Mouse (Mus musculus) myocyte (in vitro differentiated cells): ENCODE data around the gene Dgkq. TPM values are rescaled to one million over a fixed set of nuclear protein-coding genes. Genes with fewer than 3 reads are reported as not detected.

Experiments used
- H3K27me3 ChIP-seq: one replicate; pipeline ENCODE4 v1.6.1; 2011; ENCODE audit not compliant: control insufficient read depth, insufficient read depth, insufficient read length
- H3K36me3 ChIP-seq: one replicate; pipeline ENCODE4 v1.6.1; 2011; ENCODE audit not compliant: control insufficient read depth, insufficient read depth
- H3K4me2 ChIP-seq: one replicate; pipeline ENCODE4 v1.6.1; 2011; ENCODE audit warnings: low read depth, control low read depth
- H3K4me3 ChIP-seq: one replicate; pipeline ENCODE4 v1.5.1; 2011; ENCODE audit warnings: mild to moderate bottlenecking, control low read depth, moderate library complexity
- H3K79me2 ChIP-seq: one replicate; pipeline ENCODE4 v1.6.1; 2011; ENCODE audit not compliant: control insufficient read depth, insufficient read depth
- H3ac ChIP-seq: one replicate; pipeline ENCODE4 v1.6.1; 2011; ENCODE audit not compliant: control insufficient read depth, insufficient read length
- CEBPB ChIP-seq: IDR thresholded peaks from 2 replicates; pipeline ENCODE4 v1.6.1; 2011; ENCODE audit warnings: mild to moderate bottlenecking, moderate library complexity; ENCODE audit not compliant: poor library complexity, insufficient read depth, severe bottlenecking
- E2F4 ChIP-seq: IDR thresholded peaks from one replicate; pipeline ENCODE4 v1.6.1; 2011; ENCODE audit warnings: mild to moderate bottlenecking, control low read depth, moderate library complexity; ENCODE audit not compliant: insufficient read depth
- MAX ChIP-seq: IDR thresholded peaks from one replicate; pipeline ENCODE4 v1.6.1; 2011; ENCODE audit warnings: low read depth, mild to moderate bottlenecking, control low read depth
- MYOD1 ChIP-seq, 3 experiments: IDR thresholded peaks; one replicate each; pipeline ENCODE4 v1.6.1; 2011; ENCODE audit warnings: control low read depth in 2 of 3, low read depth in 2 of 3, mild to moderate bottlenecking in 2 of 3, moderate library complexity in 1 of 3; ENCODE audit not compliant: insufficient read length in 2 of 3, control insufficient read depth in 1 of 3
- MYOG ChIP-seq, 3 experiments: IDR thresholded peaks; one replicate each; pipeline ENCODE4 v1.6.1; 2011; ENCODE audit warnings: control low read depth in 2 of 3, low read depth in 2 of 3, mild to moderate bottlenecking in 2 of 3; ENCODE audit not compliant: insufficient read length in 2 of 3, control insufficient read depth in 1 of 3, insufficient read depth in 1 of 3
- POLR2A ChIP-seq: IDR thresholded peaks from one replicate; pipeline ENCODE4 v1.6.1; 2011; ENCODE audit warnings: low read depth, mild to moderate bottlenecking, control low read depth, moderate library complexity; ENCODE audit not compliant: insufficient read length
- POLR2AphosphoS2 ChIP-seq: IDR thresholded peaks from one replicate; pipeline ENCODE4 v1.6.1; 2011; ENCODE audit warnings: low read depth, control low read depth; ENCODE audit not compliant: insufficient read length
- REST ChIP-seq: IDR thresholded peaks from one replicate; pipeline ENCODE4 v1.6.1; 2011; ENCODE audit warnings: mild to moderate bottlenecking, control low read depth, moderate library complexity; ENCODE audit not compliant: insufficient read depth, insufficient read length
- SRF ChIP-seq: IDR thresholded peaks from one replicate; pipeline ENCODE4 v1.6.1; 2011; ENCODE audit warnings: low read depth; ENCODE audit not compliant: control insufficient read depth, insufficient read length
- TCF12 ChIP-seq: IDR thresholded peaks from one replicate; pipeline ENCODE4 v1.6.1; 2011; ENCODE audit warnings: mild to moderate bottlenecking, control low read depth; ENCODE audit not compliant: poor library complexity, insufficient read depth, severe bottlenecking
- TCF3 ChIP-seq: IDR thresholded peaks from one replicate; pipeline ENCODE4 v1.6.1; 2011; ENCODE audit warnings: low read depth, control low read depth; ENCODE audit not compliant: insufficient read length
- USF1 ChIP-seq: IDR thresholded peaks from one replicate; pipeline ENCODE4 v1.6.1; 2011; ENCODE audit warnings: low read depth, mild to moderate bottlenecking, control low read depth, moderate library complexity
- polyA plus RNA-seq: library from polyadenylated mRNA; unstranded; fragments of >200 nt; fragmentation: generic; extraction: Trizol; gene quantifications from one replicate; pipeline ENCODE4 v1.2.1, GENCODE M21; 2012; ENCODE audit warnings: missing spikeins

Dgkq gene
- polyA plus RNA-seq, 1 experiment = 4.3 TPM

- Histone ChIP-seq H3K4me2 (no peak overlapping the region), H3K4me3 (no peak overlapping the region), H3K27me3 (no peaks in the 10 kb centered on the region), H3ac (no peak overlapping the region), H3K36me3 (no peaks in the 10 kb centered on the region), H3K79me2 (peaks cover 6% of the 10 kb centered on the region)
- no peak for TF ChIP-seq USF1
- no peak for TF ChIP-seq MYOD1 (IDR thresholded peaks at IDR 0.05; ENCODE audit: control insufficient read depth in 1 of 3, insufficient read length in 2 of 3, low read depth in 2 of 3)
- no peak for TF ChIP-seq TCF12
- no peak for TF ChIP-seq POLR2A
- TF ChIP-seq SRF = no peak
- TF ChIP-seq POLR2AphosphoS2 = no peak
- TF ChIP-seq TCF3 = no peak
- no peak for TF ChIP-seq E2F4
- TF ChIP-seq MAX = no peak
- TF ChIP-seq MYOG (IDR thresholded peaks at IDR 0.05; ENCODE audit: control insufficient read depth in 1 of 3, insufficient read depth in 1 of 3, insufficient read length in 2 of 3, low read depth in 2 of 3) = no peak
- TF ChIP-seq REST = no peak
- no peak for TF ChIP-seq CEBPB
These were observed 13.4 kb downstream of the Dgkq start for GRCm38 (mm10) chr5:108655891-108656650.

GRCm38 (mm10) chr5:108655381-108655780 is 14.1 kb downstream of the Dgkq start:
- Histone ChIP-seq H3K79me2 (peaks cover 5% of the 10 kb centered on the region), H3ac (no peak overlapping the region), H3K36me3 (no peaks in the 10 kb centered on the region), H3K27me3 (no peaks in the 10 kb centered on the region), H3K4me3 (no peak overlapping the region), H3K4me2 (no peak overlapping the region)
- TF ChIP-seq MYOG (IDR thresholded peaks at IDR 0.05; ENCODE audit: control insufficient read depth in 1 of 3, insufficient read depth in 1 of 3, insufficient read length in 2 of 3, low read depth in 2 of 3) = no peak
- TF ChIP-seq CEBPB = no peak
- no peak for TF ChIP-seq SRF
- TF ChIP-seq E2F4 = no peak
- TF ChIP-seq MYOD1 (IDR thresholded peaks at IDR 0.05; ENCODE audit: control insufficient read depth in 1 of 3, insufficient read length in 2 of 3, low read depth in 2 of 3) = no peak
- no peak for TF ChIP-seq USF1
- no peak for TF ChIP-seq POLR2A
- no peak for TF ChIP-seq REST
- TF ChIP-seq POLR2AphosphoS2 = no peak
- no peak for TF ChIP-seq TCF3
- TF ChIP-seq MAX = no peak
- TF ChIP-seq TCF12 = no peak

GRCm38 (mm10) chr5:108654444-108654990 is 15.0 kb downstream of the Dgkq start:
- Histone ChIP-seq H3K79me2 (no peaks in the 10 kb centered on the region), H3K4me3 (no peak overlapping the region), H3ac (no peak overlapping the region), H3K27me3 (no peaks in the 10 kb centered on the region), H3K4me2 (no peak overlapping the region), H3K36me3 (no peaks in the 10 kb centered on the region)
- TF ChIP-seq TCF3 = no peak
- TF ChIP-seq E2F4 = no peak
- no peak for TF ChIP-seq SRF
- TF ChIP-seq CEBPB = no peak
- no peak for TF ChIP-seq TCF12
- no peak for TF ChIP-seq MYOG (IDR thresholded peaks at IDR 0.05; ENCODE audit: control insufficient read depth in 1 of 3, insufficient read depth in 1 of 3, insufficient read length in 2 of 3, low read depth in 2 of 3)
- no peak for TF ChIP-seq MYOD1 (IDR thresholded peaks at IDR 0.05; ENCODE audit: control insufficient read depth in 1 of 3, insufficient read length in 2 of 3, low read depth in 2 of 3)
- TF ChIP-seq REST = no peak
- TF ChIP-seq USF1 = no peak
- no peak for TF ChIP-seq POLR2A
- no peak for TF ChIP-seq POLR2AphosphoS2
- TF ChIP-seq MAX = no peak

GRCm38 (mm10) chr5:108653341-108653740 is 16.1 kb downstream of the Dgkq start:
- H3K27me3 ChIP-seq = no peaks in the 10 kb centered on the region
- TF ChIP-seq POLR2A (no peak), REST (no peak), TCF12 (no peak), SRF (no peak), MYOG (IDR thresholded peaks at IDR 0.05; ENCODE audit: control insufficient read depth in 1 of 3, insufficient read depth in 1 of 3, insufficient read length in 2 of 3, low read depth in 2 of 3) (no peak), MYOD1 (IDR thresholded peaks at IDR 0.05; ENCODE audit: control insufficient read depth in 1 of 3, insufficient read length in 2 of 3, low read depth in 2 of 3) (no peak), E2F4 (no peak)
- H3K79me2 ChIP-seq = no peaks in the 10 kb centered on the region
- H3K36me3 ChIP-seq = no peaks in the 10 kb centered on the region
- H3ac ChIP-seq = no peak overlapping the region
- H3K4me2 ChIP-seq = no peak overlapping the region
- H3K4me3 ChIP-seq = no peak overlapping the region
